Comparison of ENCODE assay signal across 8 mouse cellular contexts in genomic region chr8:124662446-124663111, GRCm38 (mm10). TPM values are rescaled to one million over a fixed set of nuclear protein-coding genes. Genes with fewer than 3 reads are reported as not detected.
DNase-seq lines count a peak whose midpoint lies in the region; ATAC-seq lines count a peak whose summit lies in the region.

No protein-coding gene starts in this region.

- H3K27me3 ChIP-seq in heart, embryonic 14.5 days (ENCODE audit: control insufficient read depth, insufficient read depth, low read length) = no peaks in the 10 kb centered on the region
- H3K27me3 ChIP-seq in liver, embryonic 13.5 days = no peaks in the 10 kb centered on the region
- H3K27me3 ChIP-seq in stomach, embryonic 14.5 days (ENCODE audit: control insufficient read depth, insufficient read depth, low read length) = no peaks in the 10 kb centered on the region

- H3K9ac ChIP-seq in heart, embryonic 14.5 days (ENCODE audit: low read length) = peak overlapping the region; percentile 99
- peak overlapping the region; percentile 90 for H3K9ac ChIP-seq in liver, embryonic 13.5 days
- H3K9ac ChIP-seq in stomach, embryonic 14.5 days (replicated peaks; ENCODE audit: low read depth, low read length) = peak overlapping the region; percentile 92

- WGBS in heart, embryonic 14.5 days = under 1% methylated on average over 49 of the region's 49 CpGs
- whole genome bisulfite sequencing in liver, embryonic 13.5 days (ENCODE audit: insufficient replicate concordance) = 0% methylated on average over 49 of the region's 49 CpGs
- WGBS in stomach, embryonic 14.5 days = under 1% methylated on average over 49 of the region's 49 CpGs

- peaks cover 32 to 43% of the 10 kb centered on the region in 2 experiments for H3K4me1 ChIP-seq in heart, embryonic 14.5 days (ENCODE audit: control insufficient read depth in 2 of 2, insufficient read depth in 2 of 2, low read length in 2 of 2)
- H3K4me1 ChIP-seq in liver, embryonic 13.5 days (replicated peaks) = peaks cover 57% of the 10 kb centered on the region
- peaks cover 30% of the 10 kb centered on the region for H3K4me1 ChIP-seq in stomach, embryonic 14.5 days (ENCODE audit: control insufficient read depth, insufficient read depth, low read length)

- peak overlapping the region; percentile 72 to 96 for H3K27ac ChIP-seq in heart, embryonic 14.5 days (replicated peaks in 1 of 2; ENCODE audit: control insufficient read depth in 1 of 2, insufficient read depth in 1 of 2, low read depth in 2 of 2, low read length in 2 of 2)
- peak overlapping the region; percentile 74 for H3K27ac ChIP-seq in liver, embryonic 13.5 days
- H3K27ac ChIP-seq in stomach, embryonic 14.5 days (ENCODE audit: low read length) = peak overlapping the region; percentile 87

- peak; percentile 26; the same call in 1 of the 2 replicates for ATAC-seq in cerebellum, adult (ENCODE audit: insufficient number of reproducible peaks, low FRiP score, low TSS enrichment)
- ATAC-seq in heart, embryonic 14.5 days (ENCODE audit: insufficient number of reproducible peaks, insufficient read depth, low FRiP score, low read depth) = peak; percentile 11
- peak; percentile 25 for ATAC-seq in liver, embryonic 13.5 days (ENCODE audit: low read depth)
- ATAC-seq in stomach, embryonic 14.5 days (ENCODE audit: insufficient number of reproducible peaks, insufficient read depth, low FRiP score, low read depth) = peak; percentile 40; the same call in 1 of the 2 replicates

- no peaks in the 10 kb centered on the region for H3K9me3 ChIP-seq in heart, embryonic 14.5 days (ENCODE audit: control insufficient read depth, low read length)
- no peaks in the 10 kb centered on the region for H3K9me3 ChIP-seq in liver, embryonic 13.5 days (replicated peaks)
- no peaks in the 10 kb centered on the region for H3K9me3 ChIP-seq in stomach, embryonic 14.5 days (ENCODE audit: control insufficient read depth, low read depth, low read length)

- peaks cover 5% of the 10 kb centered on the region; the same call in 1 of the 2 replicates for H3K36me3 ChIP-seq in heart, embryonic 14.5 days (ENCODE audit: control insufficient read depth, insufficient read depth, low read length)
- no peaks in the 10 kb centered on the region for H3K36me3 ChIP-seq in liver, embryonic 13.5 days
- no peaks in the 10 kb centered on the region for H3K36me3 ChIP-seq in stomach, embryonic 14.5 days (ENCODE audit: control insufficient read depth, insufficient read depth, low read length)

- H3K4me3 ChIP-seq in heart, embryonic 14.5 days (ENCODE audit: control insufficient read depth in 1 of 2, insufficient read depth in 1 of 2, low read depth in 1 of 2, low read length in 2 of 2) = peak overlapping the region; percentile 66 to 94
- peak overlapping the region; percentile 85 for H3K4me3 ChIP-seq in liver, embryonic 13.5 days (replicated peaks)
- H3K4me3 ChIP-seq in stomach, embryonic 14.5 days (ENCODE audit: low read depth, low read length) = peak overlapping the region; percentile 90

- peak overlapping the region; percentile 76 for H3K4me2 ChIP-seq in heart, embryonic 14.5 days (ENCODE audit: low read length)
- H3K4me2 ChIP-seq in liver, embryonic 13.5 days = peak overlapping the region; percentile 98
- H3K4me2 ChIP-seq in stomach, embryonic 14.5 days (replicated peaks; ENCODE audit: low read depth, low read length) = peak overlapping the region; percentile 84

- DNase-seq in cerebellum, postnatal 10 days = no peak
- DNase-seq in thymus, postnatal 14 days = peak; percentile 9
- DNase-seq in thymus, adult 18-20 months = no peak
- DNase-seq in liver, embryonic 13.5 days = no peak
- no peak for DNase-seq in MN1 (ENCODE audit: low spot score)

RNA-seq across cellular contexts. Expression of gene 2310022B05Rik, which starts 0.6 kb away (rescaled TPM):
- polyA plus RNA-seq in heart, embryonic 14.5 days (2014; fragmentation: Nextera tagmentation; extraction: Ambion mirVana) = 64.1 and 66.2 TPM in 2 replicates
- polyA plus RNA-seq in liver, embryonic 13.5 days (2015; fragmentation: Nextera tagmentation; extraction: Ambion mirVana) = 4.6 and 5.8 TPM in 2 replicates
- polyA plus RNA-seq in stomach, embryonic 14.5 days (2014; fragmentation: Nextera tagmentation; extraction: Ambion mirVana) = 40.3 and 41.6 TPM in 2 replicates

RNA-seq across cellular contexts. Expression of gene Ttc13, which starts 59.2 kb away (rescaled TPM):
- 30.5 and 34.1 TPM in 2 replicates for polyA plus RNA-seq in heart, embryonic 14.5 days (2014; fragmentation: Nextera tagmentation; extraction: Ambion mirVana)
- 20.6 and 23.7 TPM in 2 replicates for polyA plus RNA-seq in liver, embryonic 13.5 days (2015; fragmentation: Nextera tagmentation; extraction: Ambion mirVana)
- 45.5 and 46.9 TPM in 2 replicates for polyA plus RNA-seq in stomach, embryonic 14.5 days (2014; fragmentation: Nextera tagmentation; extraction: Ambion mirVana)

RNA-seq across cellular contexts. Expression of gene Arv1, which starts 59.4 kb away (rescaled TPM):
- 14.0 and 17.3 TPM in 2 replicates for polyA plus RNA-seq in heart, embryonic 14.5 days (2014; fragmentation: Nextera tagmentation; extraction: Ambion mirVana)
- polyA plus RNA-seq in liver, embryonic 13.5 days (2015; fragmentation: Nextera tagmentation; extraction: Ambion mirVana) = 8.0 and 8.3 TPM in 2 replicates
- polyA plus RNA-seq in stomach, embryonic 14.5 days (2014; fragmentation: Nextera tagmentation; extraction: Ambion mirVana) = 25.0 and 27.9 TPM in 2 replicates
